Mouse (Mus musculus) E14TG2a.4 (cell line): ENCODE data around the gene Plcd3.
A peak's percentile ranks its signal among the peaks of the same experiment; 100 is the strongest.

Source experiments
- CTCF ChIP-seq: conservative IDR thresholded peaks from 2 replicates; pipeline ENCODE4 v1.5.1; 2014; ENCODE audit warnings: low read length
- NANOG ChIP-seq: IDR thresholded peaks from 2 replicates; pipeline ENCODE4 v1.6.1; 2014; ENCODE audit warnings: borderline replicate concordance, low read length, mixed read lengths
- POU5F1 ChIP-seq: IDR thresholded peaks from 2 replicates; pipeline ENCODE4 v1.6.1; 2014; ENCODE audit warnings: low read length, borderline replicate concordance

DNA sequence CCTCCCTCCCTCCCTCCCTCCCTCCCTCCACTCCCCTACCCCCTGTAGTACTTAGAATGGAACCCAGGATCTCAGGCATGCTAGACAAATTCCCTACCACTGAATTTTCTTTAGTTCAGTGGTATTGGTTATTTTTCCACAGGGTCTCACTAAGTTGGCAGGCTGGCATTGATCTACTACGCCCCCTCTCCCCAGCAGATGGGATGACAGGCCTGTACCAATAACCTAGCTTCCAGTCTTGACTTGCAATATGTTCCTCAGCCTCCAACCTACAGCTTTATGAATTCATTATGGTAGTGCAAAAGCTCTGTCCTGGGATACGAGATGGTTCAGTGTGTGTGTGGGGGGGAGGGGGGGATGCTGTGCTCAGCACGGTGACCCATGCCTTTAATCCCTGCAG lies 77.5 kb downstream of the Plcd3 start:
- TF ChIP-seq CTCF (0 out of 2 replicates have a peak, but pooled peaks have one; percentile 18), POU5F1 (no peak), NANOG (no peak)
